Mouse (Mus musculus) mouse trophoblast stem cell (cell line): ENCODE results near the gene Fat1.

Experiments used
- in situ Hi-C, 2 experiments: fragments of 300-500 bp; cut with MseI, MboI; formaldehyde crosslinking; loops; 2 replicates in 1 of 2; 3 replicates in 1 of 2; pipeline ENCODE4 v1.15.1; 2025

The Fat1 gene

GRCm38 (mm10) chr8:44961492-44961891 lies 26.2 kb downstream of the Fat1 start:
- in situ Hi-C loops = no loop called here

- in situ Hi-C loops = no loop called here
These were observed 27.5 kb downstream of the Fat1 start for GRCm38 (mm10) chr8:44962572-44963231.

DNA sequence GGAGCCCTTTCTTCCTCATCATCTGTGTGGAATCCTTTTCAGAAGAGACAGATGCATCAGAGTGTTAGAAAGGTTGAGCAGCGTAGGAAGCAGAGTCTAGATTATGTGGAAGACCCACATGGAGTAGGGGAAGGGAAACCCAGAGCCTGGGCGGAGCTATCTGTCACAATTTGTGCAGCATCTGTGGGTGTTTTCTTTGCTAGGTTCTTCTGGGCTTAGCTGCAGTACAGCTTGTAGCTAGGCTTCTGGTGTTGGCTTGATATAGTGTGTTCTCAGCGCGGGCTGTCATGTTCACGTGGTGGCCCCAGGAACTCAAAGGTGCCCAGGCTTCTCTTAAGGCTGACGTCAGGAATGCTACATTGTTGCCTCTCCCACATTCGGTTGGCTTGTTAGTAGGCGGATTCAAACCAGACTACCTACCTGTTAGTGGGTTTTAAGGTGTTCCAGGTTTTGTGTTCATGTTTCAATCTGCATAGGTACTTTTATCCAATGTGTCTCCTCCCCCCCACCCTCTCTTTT lies 32.3 kb downstream of the Fat1 start:
- in situ Hi-C loops = no loop called here

- in situ Hi-C loops = no loop called here
These were observed 34.8 kb downstream of the Fat1 start for GRCm38 (mm10) chr8:44970093-44970492.

- in situ Hi-C loops = no loop called here
These were observed 36.1 kb downstream of the Fat1 start for GRCm38 (mm10) chr8:44971346-44971745.

DNA sequence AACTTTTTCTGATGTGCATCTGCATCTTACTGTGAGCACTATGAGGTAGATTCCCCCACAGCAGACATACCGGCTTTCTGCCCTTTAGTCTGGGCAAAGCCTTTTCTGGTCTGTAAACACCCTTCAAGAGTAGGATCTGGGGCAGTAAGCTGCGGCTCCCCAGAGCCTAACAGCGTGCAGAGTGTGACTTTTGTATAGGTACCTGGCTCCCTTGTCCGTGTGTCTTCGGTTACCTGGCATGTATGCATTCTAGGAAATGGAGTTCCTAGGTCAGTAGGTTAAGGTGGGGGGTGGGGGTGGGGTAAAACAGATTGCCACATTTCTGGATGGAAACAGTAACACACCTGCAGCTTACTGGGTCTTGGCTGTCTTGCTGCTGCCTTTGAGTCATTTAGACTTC lies 36.7 kb downstream of the Fat1 start:
- in situ Hi-C loops = no loop called here

GRCm38 (mm10) chr8:44975113-44975512 lies 39.9 kb downstream of the Fat1 start:
- in situ Hi-C loops = no loop called here

DNA sequence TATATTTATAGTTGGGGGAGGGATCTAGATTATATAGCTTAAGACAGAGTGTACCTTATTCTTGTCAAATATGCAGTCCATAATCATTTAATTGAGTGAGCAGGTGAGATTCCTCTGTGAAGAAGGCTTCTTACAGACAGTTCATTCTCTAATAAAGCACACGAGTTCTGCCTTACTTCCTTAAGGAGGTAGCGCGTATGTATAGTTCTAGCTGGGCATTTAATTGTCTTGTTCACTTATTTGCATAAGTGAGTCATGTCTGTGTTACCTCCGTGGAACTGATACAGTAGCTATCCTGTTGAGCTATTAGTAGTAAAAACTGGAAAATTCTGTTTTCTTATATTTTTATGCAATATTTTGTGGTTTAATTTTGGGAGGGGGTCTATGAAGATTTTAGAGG lies 40.4 kb downstream of the Fat1 start:
- in situ Hi-C loops = no loop called here

DNA sequence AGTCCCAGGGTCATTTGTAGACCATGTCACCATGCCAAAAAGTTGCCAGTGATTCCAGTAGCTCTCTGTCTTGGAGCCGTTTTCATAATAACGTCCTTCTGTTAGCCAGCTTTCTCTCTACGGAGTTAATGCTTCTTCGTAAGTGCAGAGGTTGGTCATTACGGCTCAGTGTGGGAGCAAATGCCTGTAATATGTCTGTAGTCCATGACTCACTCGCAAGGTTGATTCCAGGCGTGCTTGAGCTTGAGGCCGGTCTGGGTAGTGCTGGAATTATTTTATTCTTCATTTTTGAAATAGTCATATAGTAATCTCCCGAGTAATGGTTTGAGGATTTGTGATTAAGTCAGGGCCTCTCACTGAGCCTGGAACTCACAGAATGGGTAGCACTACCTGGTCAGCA lies 43.4 kb downstream of the Fat1 start:
- in situ Hi-C loops = no loop called here

- in situ Hi-C loops = no loop called here
These were observed 44.0 kb downstream of the Fat1 start for GRCm38 (mm10) chr8:44979245-44979644.

- in situ Hi-C loops = no loop called here
These were observed 44.8 kb downstream of the Fat1 start for GRCm38 (mm10) chr8:44980030-44980429.

DNA sequence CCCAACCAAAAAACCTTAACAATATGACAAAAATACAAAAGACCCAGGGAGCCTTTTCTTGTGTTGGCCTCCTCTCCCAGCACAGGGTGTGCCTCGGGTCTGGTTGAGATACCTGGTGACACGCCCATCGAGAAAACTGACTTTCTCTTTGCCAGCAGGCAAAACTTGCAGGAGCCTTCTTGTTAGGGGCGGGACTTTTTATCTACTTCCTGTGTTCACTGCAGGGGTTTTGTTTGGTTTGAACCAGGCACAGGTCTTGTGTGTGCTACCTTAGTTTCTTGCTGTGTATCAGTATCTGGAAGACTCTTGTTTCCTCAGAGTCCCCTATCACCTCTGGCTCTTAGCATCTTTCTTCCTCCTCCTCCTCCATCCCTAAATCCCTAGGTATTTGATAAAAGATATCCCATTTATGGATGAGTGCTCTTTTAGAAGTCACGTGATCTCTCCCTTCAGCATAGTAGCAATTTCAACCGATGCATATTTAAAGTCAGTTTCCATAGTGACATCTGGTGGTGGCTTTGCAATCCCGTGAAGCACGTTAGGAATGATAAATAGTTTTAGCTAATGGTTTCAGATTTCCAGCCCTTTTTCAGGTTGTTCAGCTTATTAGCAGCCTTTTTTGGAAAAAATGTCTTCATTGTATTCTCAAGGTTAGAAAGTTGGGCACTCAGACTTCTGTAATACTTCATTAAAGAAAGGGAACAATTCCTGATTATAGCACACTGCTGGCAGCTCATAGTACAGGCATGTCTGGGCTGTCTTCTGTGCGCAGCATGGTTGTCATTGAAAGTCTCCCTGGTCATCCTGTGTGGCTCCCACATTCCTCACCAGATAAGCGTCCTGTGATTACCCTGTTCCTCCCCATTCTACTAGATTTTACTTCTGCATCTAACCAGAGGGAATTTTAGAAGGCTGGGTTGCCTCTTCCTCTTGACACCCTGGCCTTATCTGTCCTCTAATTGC lies 50.4 kb downstream of the Fat1 start:
- in situ Hi-C loops = no loop called here

DNA sequence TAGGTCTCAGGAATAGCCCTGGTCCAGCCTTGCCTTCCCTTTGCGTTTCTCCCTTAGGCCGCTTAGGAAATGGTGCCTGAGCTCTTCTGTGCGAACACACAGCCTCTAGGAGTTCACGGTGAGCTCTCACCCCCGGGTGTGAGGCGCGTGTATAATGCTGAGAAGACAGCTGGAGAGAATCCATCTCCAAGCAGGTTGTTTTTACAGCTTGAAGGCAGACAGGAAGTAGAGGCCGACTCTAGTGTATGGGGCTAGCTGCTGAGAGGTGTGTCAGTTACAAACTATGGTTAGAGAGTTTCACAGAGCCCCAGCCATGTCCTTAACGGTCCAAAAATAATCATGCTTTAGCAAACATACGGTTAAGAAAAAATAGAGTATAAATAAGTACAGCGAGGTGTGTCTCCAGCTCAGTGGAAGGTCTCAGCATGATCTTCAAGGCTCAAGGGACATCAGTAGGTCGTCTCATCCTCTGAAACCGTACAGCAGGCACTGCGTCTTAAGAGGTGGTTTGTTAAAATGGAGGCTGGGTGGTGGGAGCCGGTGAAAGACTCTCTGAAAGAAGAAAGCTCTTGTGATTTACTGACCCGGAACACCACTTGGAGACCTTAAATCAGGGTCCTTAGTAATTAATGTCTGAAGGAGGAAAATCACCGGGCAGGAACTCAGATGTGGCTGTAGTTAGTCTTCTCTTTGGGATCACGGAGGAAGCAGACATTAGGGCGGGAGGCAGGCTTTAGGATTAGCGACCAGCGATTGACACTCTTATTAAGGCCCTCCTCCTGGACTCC lies 56.6 kb downstream of the Fat1 start:
- in situ Hi-C loops = no loop called here

DNA sequence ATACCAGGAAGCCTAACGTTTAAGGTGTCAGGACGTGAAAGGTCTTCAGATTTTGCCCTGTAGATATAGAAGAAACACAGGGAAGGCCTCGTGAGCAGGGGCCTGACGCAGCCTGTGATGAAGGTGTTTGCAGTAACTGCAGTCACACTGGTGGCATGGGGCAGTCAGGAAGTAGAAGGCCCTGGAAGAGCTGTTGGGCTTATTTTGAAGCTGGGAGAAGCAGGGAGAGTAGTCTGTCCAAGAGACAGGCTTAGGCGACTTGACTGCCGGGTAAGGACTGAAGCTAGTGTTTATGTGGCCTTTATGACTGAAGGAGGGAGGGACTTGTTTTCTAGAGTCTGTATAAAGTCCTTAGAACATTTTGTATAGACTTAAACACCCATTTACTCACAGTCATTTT lies 57.4 kb downstream of the Fat1 start:
- in situ Hi-C loops = no loop called here

DNA sequence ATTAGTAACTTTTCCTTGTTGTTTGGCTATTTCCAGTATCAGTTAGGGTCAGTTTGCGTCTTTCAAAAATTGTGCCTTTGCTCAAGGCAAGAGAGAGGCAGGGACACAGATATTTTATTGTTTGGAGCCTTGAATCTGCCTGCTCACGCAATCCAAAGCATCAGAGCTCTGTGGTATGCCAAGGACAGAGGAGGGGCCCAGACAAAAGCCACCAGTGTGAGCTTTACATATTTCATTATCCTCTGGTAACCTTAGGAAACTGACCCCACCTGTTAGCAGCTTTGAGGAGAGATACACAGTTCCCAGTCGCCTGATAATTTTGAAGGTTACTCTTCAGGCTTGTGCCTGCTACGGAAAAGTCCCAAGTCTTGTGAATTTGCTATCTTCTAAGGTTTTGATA lies 58.1 kb downstream of the Fat1 start:
- in situ Hi-C loops = no loop called here

GRCm38 (mm10) chr8:44996493-44996892 lies 61.2 kb downstream of the Fat1 start:
- in situ Hi-C loops = no loop called here

DNA sequence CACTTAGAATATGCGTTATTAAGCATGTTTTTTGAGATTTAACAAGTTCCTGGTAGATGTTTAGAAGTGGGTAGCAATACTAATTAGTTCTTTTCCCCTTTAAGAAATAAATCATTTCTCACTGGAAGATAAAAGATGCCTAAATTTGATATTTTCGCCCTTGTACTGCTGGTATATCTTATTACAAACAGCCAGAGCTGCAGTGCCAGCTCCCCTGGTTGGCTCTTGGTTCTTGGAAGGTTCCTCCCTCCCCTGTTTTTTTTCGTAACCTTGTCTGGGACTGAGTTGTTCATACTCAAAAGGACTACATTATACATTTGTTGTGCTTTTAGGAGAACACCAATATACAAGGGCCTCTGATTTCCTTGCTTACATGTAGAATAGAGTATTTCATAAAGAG lies 62.1 kb downstream of the Fat1 start:
- in situ Hi-C loops = no loop called here

- in situ Hi-C loops = no loop called here
These were observed 62.6 kb downstream of the Fat1 start for GRCm38 (mm10) chr8:44997829-44998228.

DNA sequence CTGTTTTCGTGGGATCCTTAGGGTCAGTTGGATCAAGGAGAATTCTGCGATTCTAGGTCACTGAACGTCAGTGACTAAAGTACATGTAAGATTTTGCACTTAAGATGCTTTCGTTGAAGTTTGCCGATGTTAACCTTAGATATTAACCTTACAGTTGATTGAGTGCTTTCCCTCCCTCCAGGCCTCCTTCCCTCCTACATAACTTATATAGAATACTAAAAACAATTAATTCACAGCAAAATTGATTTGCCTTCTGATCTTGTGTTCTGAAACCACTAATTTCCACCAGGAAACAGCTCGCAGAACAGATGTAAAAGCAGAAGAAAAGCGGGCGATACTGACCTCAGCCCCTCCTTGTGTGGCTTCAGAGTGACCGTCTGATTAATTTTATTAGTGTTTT lies 63.0 kb downstream of the Fat1 start:
- in situ Hi-C loops = no loop called here

DNA sequence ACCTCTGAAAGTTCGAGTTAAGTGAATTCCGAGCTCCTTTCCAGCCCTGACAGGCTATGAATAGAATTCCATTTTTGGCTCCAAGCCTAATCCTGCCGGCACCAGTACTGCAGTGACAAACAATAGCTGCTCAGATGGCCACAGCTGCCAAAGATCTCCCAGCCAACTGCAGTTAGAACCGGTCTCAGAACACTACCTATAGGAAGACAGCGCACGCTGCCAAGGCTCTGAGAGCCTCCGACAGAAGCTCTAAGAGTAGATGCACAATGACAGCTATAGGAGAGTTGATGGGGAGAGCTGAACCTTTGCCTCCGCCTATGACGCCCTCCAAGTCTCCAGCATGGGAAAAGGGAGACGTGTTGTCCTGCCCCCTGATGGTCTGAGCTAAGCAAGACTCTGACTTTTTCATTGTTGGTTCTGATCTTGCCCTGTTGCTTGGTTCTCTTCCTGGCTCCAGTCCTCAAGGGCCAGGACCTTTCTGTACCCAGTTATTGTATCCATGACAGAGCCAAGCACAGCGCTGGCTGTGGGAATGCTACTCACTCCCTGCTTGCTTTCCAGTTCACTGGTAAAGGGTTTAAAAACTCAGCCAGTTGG lies 63.5 kb downstream of the Fat1 start:
- in situ Hi-C loops = no loop called here

DNA sequence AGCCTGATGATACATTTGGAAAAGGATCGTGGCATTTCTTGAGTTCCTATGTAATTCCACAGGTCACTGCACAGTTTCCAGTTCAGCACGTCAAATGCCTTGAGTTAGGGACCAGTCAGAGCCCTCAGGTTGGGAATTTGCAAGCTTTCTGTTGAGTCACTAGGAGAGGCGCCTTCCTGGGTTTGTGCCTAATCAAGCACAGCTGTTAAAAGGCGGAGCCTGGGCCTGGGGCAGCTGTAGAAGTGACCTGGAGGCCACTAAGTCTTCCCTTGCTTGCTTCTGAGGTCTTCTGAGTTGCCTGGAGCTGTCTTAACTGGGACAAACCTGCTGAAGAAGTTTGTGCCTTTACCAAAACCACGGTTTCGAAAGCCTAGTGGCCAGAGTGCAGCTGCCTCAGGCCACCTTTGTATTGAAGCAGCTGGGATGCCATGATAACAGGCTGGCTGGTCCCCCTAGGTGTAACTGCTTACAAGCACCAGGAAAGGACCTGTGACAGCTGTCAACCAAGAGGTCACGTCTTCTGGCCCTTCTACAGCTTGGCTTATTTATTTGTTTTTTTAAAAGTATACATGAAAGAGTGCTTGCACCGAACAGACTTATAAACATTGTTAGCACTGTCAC lies 66.4 kb downstream of the Fat1 start:
- in situ Hi-C loops = no loop called here
